Mouse (Mus musculus) neural tube, embryonic 11.5 days (tissue): Measurements from ENCODE around the gene Acbd4. TPM values are rescaled to one million over a fixed set of nuclear protein-coding genes. Genes with fewer than 3 reads are reported as not detected.

Source experiments
- ATAC-seq: fragments of 200-750 bp; cut with Nextera tagmentation; 2 replicates; pipeline ENCODE4 v1.8.0; 2017; ENCODE audit warnings: moderate number of reproducible peaks, mild to moderate bottlenecking, moderate TSS enrichment, moderate library complexity; ENCODE audit not compliant: insufficient read depth, low FRiP score, low TSS enrichment
- DNase-seq: peaks from one replicate; pipeline ENCODE4 v3.0.0-alpha.2; 2015; ENCODE audit warnings: low spot score
- H3K27ac ChIP-seq: fragments of 300-500 bp; sonication (generic); 2 replicates; pipeline ENCODE4 v1.5.1; 2014; ENCODE audit warnings: low read depth, mild to moderate bottlenecking, low read length
- H3K27me3 ChIP-seq: fragments of 300-500 bp; sonication (generic); 2 replicates; pipeline ENCODE4 v1.6.1; 2014; ENCODE audit warnings: mild to moderate bottlenecking, low read length, mixed read lengths; ENCODE audit not compliant: control insufficient read depth, insufficient read depth
- H3K36me3 ChIP-seq: fragments of 300-500 bp; sonication (generic); 2 replicates; pipeline ENCODE4 v1.6.1; 2014; ENCODE audit warnings: mild to moderate bottlenecking, low read length, moderate library complexity, mixed read lengths; ENCODE audit not compliant: control insufficient read depth, insufficient read depth
- H3K4me1 ChIP-seq: fragments of 300-500 bp; sonication (generic); 2 replicates; pipeline ENCODE4 v1.6.1; 2014; ENCODE audit warnings: low read length, mixed read lengths; ENCODE audit not compliant: control insufficient read depth, insufficient read depth
- H3K4me2 ChIP-seq: fragments of 300-500 bp; sonication (generic); 2 replicates; pipeline ENCODE4 v1.6.1; 2014; ENCODE audit warnings: low read depth, mild to moderate bottlenecking, moderate library complexity
- H3K4me3 ChIP-seq: fragments of 300-500 bp; sonication (generic); 2 replicates; pipeline ENCODE4 v1.5.1; 2014; ENCODE audit warnings: low read depth, low read length
- H3K9ac ChIP-seq: fragments of 300-500 bp; sonication (generic); 2 replicates; pipeline ENCODE4 v1.6.1; 2014; ENCODE audit warnings: mild to moderate bottlenecking, low read length
- H3K9me3 ChIP-seq: fragments of 300-500 bp; sonication (generic); 2 replicates; pipeline ENCODE4 v1.6.1; 2016; ENCODE audit warnings: low read length; ENCODE audit not compliant: control insufficient read depth
- WGBS: fragments of 180-500 bp; shearing (Covaris S2); extraction: QIAGEN DNeasy Blood & Tissue Kit; methylation state at CpG from one replicate; pipeline ENCODE4 v1.1.7; 2014; 5-methylcytosine and 5-hydroxymethylcytosine counted together
- polyA plus RNA-seq: library from polyadenylated mRNA; unstranded; fragments of >200 nt; fragmentation: Nextera tagmentation; extraction: Ambion mirVana; gene quantifications from 2 replicates; pipeline ENCODE4 v1.2.1, GENCODE M21; 2014

Acbd4 gene
- polyA plus RNA-seq, 1 experiment from 2014 or later, result 6.4 TPM

- ATAC-seq, result no peak
- no peaks in the 10 kb centered on the region for H3K27me3 ChIP-seq
- no peak overlapping the region for H3K9ac ChIP-seq
- H3K36me3 ChIP-seq, result no peaks in the 10 kb centered on the region
- no peaks in the 10 kb centered on the region for H3K9me3 ChIP-seq
- WGBS, result 89% methylated on average over 11 of the region's 11 CpGs
- H3K4me1 ChIP-seq, result no peaks in the 10 kb centered on the region
- no peak overlapping the region for H3K4me2 ChIP-seq
- no peak for DNase-seq
- no peak overlapping the region for H3K4me3 ChIP-seq
- no peak overlapping the region for H3K27ac ChIP-seq
Observed at GRCm38 (mm10) chr11:103160738-103161137, 59.3 kb downstream of the Acbd4 start.

- H3K36me3 ChIP-seq, result no peaks in the 10 kb centered on the region
- no peak overlapping the region for H3K9ac ChIP-seq
- no peak overlapping the region for H3K4me2 ChIP-seq
- no peak overlapping the region for H3K4me3 ChIP-seq
- no peaks in the 10 kb centered on the region for H3K4me1 ChIP-seq
- no peaks in the 10 kb centered on the region for H3K9me3 ChIP-seq
- no peak for DNase-seq
- WGBS, result 80% methylated on average over 7 of the region's 7 CpGs
- H3K27ac ChIP-seq, result no peak overlapping the region
- no peaks in the 10 kb centered on the region for H3K27me3 ChIP-seq
- no peak for ATAC-seq
Observed at GRCm38 (mm10) chr11:103161449-103161848, 60.0 kb downstream of the Acbd4 start.

Other genes with a start within 250 kb of the Acbd4 start
- 239 and 255 TPM in 2 replicates for gene Eftud2, start 220.7 kb upstream of the Acbd4 start, polyA plus RNA-seq
- gene Ccdc103, start 220.5 kb upstream of the Acbd4 start, polyA plus RNA-seq, result 1.7 and 1.9 TPM in 2 replicates
- gene Fam187a, start 216.5 kb upstream of the Acbd4 start, polyA plus RNA-seq, result not detected in 2 replicates
- gene Gfap, start 200.8 kb upstream of the Acbd4 start, polyA plus RNA-seq, result 0.12 and 0.20 TPM in 2 replicates
- gene Kif18b, start 176.6 kb upstream of the Acbd4 start, polyA plus RNA-seq, result 5.1 and 6.6 TPM in 2 replicates
- 2.9 and 4.0 TPM in 2 replicates for gene C1ql1, start 155.0 kb upstream of the Acbd4 start, polyA plus RNA-seq
- gene Nmt1, start 73.5 kb upstream of the Acbd4 start, polyA plus RNA-seq, result 51.5 and 53.3 TPM in 2 replicates
- gene Dcakd, start 73.3 kb upstream of the Acbd4 start, polyA plus RNA-seq, result 319 and 323 TPM in 2 replicates
- 0.80 and 0.90 TPM in 2 replicates for gene Plcd3, start within 50 bp of the Acbd4 start, polyA plus RNA-seq
- gene Hexim1, start 14.5 kb downstream of the Acbd4 start, polyA plus RNA-seq, result 3.6 and 3.9 TPM in 2 replicates
- gene Hexim2, start 30.7 kb downstream of the Acbd4 start, polyA plus RNA-seq, result 5.8 and 7.5 TPM in 2 replicates
- 0.78 and 1.2 TPM in 2 replicates for gene Fmnl1, start 69.4 kb downstream of the Acbd4 start, polyA plus RNA-seq
- not detected in 2 replicates for gene 1700023F06Rik, start 106.9 kb downstream of the Acbd4 start, polyA plus RNA-seq
- gene Spata32, start 116.8 kb downstream of the Acbd4 start, polyA plus RNA-seq, result not detected in 2 replicates
- gene Map3k14, start 165.8 kb downstream of the Acbd4 start, polyA plus RNA-seq, result 2.5 and 3.5 TPM in 2 replicates